Mouse (Mus musculus): Measurements from ENCODE around the gene Olfr1370. TPM values are rescaled to one million over a fixed set of nuclear protein-coding genes. Genes with fewer than 3 reads are reported as not detected.

Olfr1370 gene
- total RNA-seq (2023), result not detected

DNA sequence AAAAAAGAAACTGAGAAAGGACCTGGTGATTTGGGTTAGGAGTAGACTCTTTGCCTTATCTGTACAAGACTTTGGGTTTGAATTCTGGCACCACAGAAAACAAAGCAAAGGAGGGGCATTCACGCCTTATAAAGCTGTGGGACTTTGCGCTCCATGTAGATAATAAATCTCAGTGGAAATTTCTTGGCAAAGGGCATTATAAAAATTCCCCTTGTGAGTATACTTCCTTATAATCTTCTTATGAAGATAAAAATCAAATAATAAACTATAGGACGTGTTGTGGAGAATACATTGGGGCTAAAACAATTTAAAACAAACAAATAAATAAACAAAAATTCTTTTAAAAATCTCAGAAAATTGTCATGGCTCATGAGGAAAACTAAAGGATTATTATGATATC is at the start of gene Olfr1370:
TSS of gene Olfr1370 (minus strand) at position 101 of the 400 bp plus-strand sequence.

GRCm38 (mm10) chr13:21111183-21111582 is 36.4 kb upstream of the Olfr1370 start, which contains the start of gene Olfr1369-ps1:
Gene Olfr1369-ps1, plus strand, starts transcription at chr13:21111483.

Other genes with a start within 250 kb of the Olfr1370 start
- 0.27 TPM for gene Olfr1369-ps1, start 36.5 kb upstream of the Olfr1370 start, total RNA-seq (2023)
- gene Olfr263, start 54.7 kb upstream of the Olfr1370 start, total RNA-seq (2023), result not detected
- not detected for gene Olfr1368, start 70.9 kb upstream of the Olfr1370 start, total RNA-seq (2023)
- gene Trim27, start 104.5 kb upstream of the Olfr1370 start, total RNA-seq (2023), result 80.0 TPM
- not detected for gene Gpx5, start 217.8 kb upstream of the Olfr1370 start, total RNA-seq (2023)
- not detected for gene Gpx6, start 237.2 kb upstream of the Olfr1370 start, total RNA-seq (2023)